Mouse (Mus musculus) neural tube, embryonic 13.5 days (tissue): Measurements from ENCODE around the gene Ppig. TPM values are rescaled to one million over a fixed set of nuclear protein-coding genes. Genes with fewer than 3 reads are reported as not detected.

ENCODE experiments used
- ATAC-seq: fragments of 200-750 bp; cut with Nextera tagmentation; 2 replicates; pipeline ENCODE4 v1.8.0; 2017; ENCODE audit warnings: low read depth, mild to moderate bottlenecking, moderate TSS enrichment, moderate library complexity
- H3K27ac ChIP-seq: fragments of 300-500 bp; sonication (generic); replicated peaks from 2 replicates; pipeline ENCODE4 v1.5.1; 2015; ENCODE audit warnings: moderate library complexity, mild to moderate bottlenecking, inconsistent platforms
- H3K27me3 ChIP-seq: fragments of 300-500 bp; sonication (generic); 2 replicates; pipeline ENCODE4 v1.6.1; 2015; ENCODE audit warnings: mild to moderate bottlenecking, inconsistent platforms
- H3K36me3 ChIP-seq: fragments of 300-500 bp; sonication (generic); 2 replicates; pipeline ENCODE4 v1.6.1; 2015; ENCODE audit warnings: mild to moderate bottlenecking, inconsistent platforms
- H3K4me1 ChIP-seq: fragments of 300-500 bp; sonication (generic); replicated peaks from 2 replicates; pipeline ENCODE4 v1.6.1; 2015; ENCODE audit warnings: inconsistent platforms
- H3K4me2 ChIP-seq: fragments of 300-500 bp; sonication (generic); 2 replicates; pipeline ENCODE4 v1.6.1; 2015; ENCODE audit warnings: inconsistent platforms, mild to moderate bottlenecking, moderate library complexity
- H3K4me3 ChIP-seq: fragments of 300-500 bp; sonication (generic); 2 replicates; pipeline ENCODE4 v1.5.1; 2015; ENCODE audit warnings: mild to moderate bottlenecking, inconsistent platforms
- H3K9ac ChIP-seq: fragments of 300-500 bp; sonication (generic); 2 replicates; pipeline ENCODE4 v1.6.1; 2015; ENCODE audit warnings: moderate library complexity, mild to moderate bottlenecking, inconsistent platforms
- H3K9me3 ChIP-seq: fragments of 300-500 bp; sonication (generic); 2 replicates; pipeline ENCODE4 v1.6.1; 2016; ENCODE audit warnings: inconsistent platforms
- WGBS: fragments of 180-500 bp; shearing (Covaris S2); methylation state at CpG from one replicate; pipeline ENCODE4 v1.1.7; 2015; 5-methylcytosine and 5-hydroxymethylcytosine counted together
- polyA plus RNA-seq: library from polyadenylated mRNA; unstranded; fragments of >200 nt; fragmentation: Nextera tagmentation; extraction: Ambion mirVana; gene quantifications from 2 replicates; pipeline ENCODE4 v1.2.1, GENCODE M21; 2015

The Ppig gene
- polyA plus RNA-seq, 1 experiment from 2014 or later, result 119 TPM

DNA sequence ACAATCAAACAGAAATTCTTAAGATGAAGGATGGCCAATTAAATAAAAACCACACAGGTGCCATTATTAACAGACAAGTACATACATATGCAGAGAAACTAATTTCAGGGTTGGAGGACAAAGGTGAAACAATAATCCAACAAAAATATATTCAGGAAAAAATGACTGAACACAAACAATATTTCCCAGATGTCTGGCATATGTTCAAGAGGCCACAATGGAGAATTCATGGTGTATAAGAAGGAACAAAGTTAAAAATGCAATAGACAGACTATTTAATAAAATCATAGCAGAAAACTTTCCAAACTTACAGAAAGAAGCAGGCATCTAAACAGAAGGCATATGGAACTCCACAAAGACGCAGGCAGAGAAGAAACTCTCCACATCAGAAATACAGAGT, 42.4 kb downstream of the Ppig start:
- no peak overlapping the region for H3K4me2 ChIP-seq
- no peak overlapping the region for H3K27ac ChIP-seq
- no peaks in the 10 kb centered on the region for H3K27me3 ChIP-seq
- no peak for ATAC-seq
- no peaks in the 10 kb centered on the region for H3K36me3 ChIP-seq
- H3K9ac ChIP-seq, result no peak overlapping the region
- 83% methylated on average over 1 of the region's 1 CpGs for WGBS
- H3K4me1 ChIP-seq, result peaks cover 15% of the 10 kb centered on the region; the same call in 1 of the 2 replicates
- H3K9me3 ChIP-seq, result no peaks in the 10 kb centered on the region
- H3K4me3 ChIP-seq, result no peak overlapping the region

DNA sequence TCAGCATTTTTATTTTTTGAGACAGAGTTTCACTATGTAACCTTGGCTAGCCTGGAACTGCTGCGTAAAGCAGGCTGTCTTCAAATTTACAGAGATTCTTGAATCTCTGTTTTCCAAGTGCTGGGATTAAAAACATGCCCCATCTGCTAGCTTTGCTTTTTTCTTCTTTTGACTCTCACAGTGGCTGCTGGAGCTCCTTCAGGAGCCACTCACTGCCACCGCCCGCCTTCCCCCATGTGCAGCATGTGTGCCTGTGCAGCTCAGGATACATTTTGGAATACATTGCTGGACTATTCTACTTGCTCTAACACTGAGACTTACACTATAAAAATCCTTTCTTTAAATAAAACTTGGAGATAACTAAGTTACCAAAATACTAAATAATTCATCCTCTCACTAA, 51.0 kb downstream of the Ppig start:
- no peak overlapping the region for H3K4me2 ChIP-seq
- H3K27me3 ChIP-seq, result no peaks in the 10 kb centered on the region
- no peak overlapping the region for H3K27ac ChIP-seq
- no peaks in the 10 kb centered on the region for H3K4me1 ChIP-seq
- H3K9me3 ChIP-seq, result no peaks in the 10 kb centered on the region
- H3K4me3 ChIP-seq, result no peak overlapping the region
- no peak for ATAC-seq
- peaks cover 31% of the 10 kb centered on the region for H3K36me3 ChIP-seq
- WGBS, result 92% methylated on average over 3 of the region's 3 CpGs
- H3K9ac ChIP-seq, result no peak overlapping the region

DNA sequence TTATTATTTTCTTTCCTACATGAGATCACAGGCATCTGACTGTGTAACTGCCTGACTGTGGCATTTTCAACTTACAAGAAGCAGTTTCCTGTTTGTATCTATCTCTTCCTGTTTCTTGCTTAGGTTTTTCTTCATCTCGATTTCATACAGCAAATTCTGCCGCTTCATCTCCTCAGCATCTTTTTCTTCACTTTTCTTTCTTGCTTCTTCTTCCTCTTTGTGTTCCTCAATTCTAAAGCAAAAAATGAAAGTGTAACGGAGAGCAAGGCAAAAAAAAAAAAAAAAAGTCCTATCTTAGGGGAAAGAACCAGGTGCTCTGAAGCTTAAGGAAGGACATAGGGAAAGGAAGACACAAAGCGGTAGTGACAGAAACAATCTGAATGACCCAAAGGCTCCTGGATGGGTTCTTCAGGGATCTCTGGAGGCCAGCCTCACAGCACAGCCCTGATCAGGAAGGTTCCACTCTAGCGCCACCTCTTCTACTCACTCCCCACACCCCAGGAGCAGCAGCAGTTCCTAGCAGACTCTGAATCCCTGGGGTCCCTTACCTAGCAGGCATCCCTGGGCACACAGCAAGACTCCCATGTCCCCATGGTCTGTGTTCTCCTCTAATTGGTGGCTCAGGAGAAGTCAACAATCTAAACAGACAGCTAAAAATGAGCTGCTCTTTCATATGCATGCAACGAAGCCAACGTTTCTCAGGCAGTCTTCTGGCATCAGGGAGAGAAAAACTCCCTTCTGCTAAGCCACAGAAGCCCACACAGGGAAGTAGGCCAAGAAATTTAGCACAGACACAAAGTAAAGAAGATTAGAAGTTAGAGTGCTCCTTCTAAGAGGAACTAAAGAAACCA, 55.9 kb downstream of the Ppig start:
- no peak overlapping the region for H3K27ac ChIP-seq
- ATAC-seq, result no peak
- no peak overlapping the region for H3K4me3 ChIP-seq
- H3K9ac ChIP-seq, result no peak overlapping the region
- 73% methylated on average over 7 of the region's 7 CpGs for WGBS
- no peaks in the 10 kb centered on the region for H3K4me1 ChIP-seq
- H3K27me3 ChIP-seq, result no peaks in the 10 kb centered on the region
- peaks cover 58% of the 10 kb centered on the region for H3K36me3 ChIP-seq
- H3K4me2 ChIP-seq, result no peak overlapping the region
- H3K9me3 ChIP-seq, result no peaks in the 10 kb centered on the region

DNA sequence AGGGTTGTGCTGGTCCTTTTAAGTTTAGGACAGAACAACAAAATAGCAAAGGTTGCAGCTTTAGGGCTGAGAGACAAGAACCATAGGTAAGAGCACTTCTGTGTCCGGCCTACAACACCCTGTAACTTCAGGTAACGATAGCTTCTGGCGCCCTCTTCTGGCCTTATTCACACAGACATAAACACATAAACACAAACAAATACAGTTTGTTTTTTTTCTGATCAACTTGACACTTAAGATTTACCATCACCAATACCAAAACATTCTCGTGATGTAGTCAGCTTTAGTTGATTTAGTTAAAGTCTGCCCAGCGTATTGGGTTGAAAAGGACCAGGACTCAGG, 56.5 kb downstream of the Ppig start:
- H3K4me2 ChIP-seq, result no peak overlapping the region
- WGBS, result 51% methylated on average over 5 of the region's 5 CpGs
- no peak overlapping the region for H3K9ac ChIP-seq
- ATAC-seq, result no peak
- no peaks in the 10 kb centered on the region for H3K27me3 ChIP-seq
- no peaks in the 10 kb centered on the region for H3K4me1 ChIP-seq
- H3K27ac ChIP-seq, result no peak overlapping the region
- peaks cover 55% of the 10 kb centered on the region for H3K36me3 ChIP-seq
- no peaks in the 10 kb centered on the region for H3K9me3 ChIP-seq
- H3K4me3 ChIP-seq, result no peak overlapping the region

DNA sequence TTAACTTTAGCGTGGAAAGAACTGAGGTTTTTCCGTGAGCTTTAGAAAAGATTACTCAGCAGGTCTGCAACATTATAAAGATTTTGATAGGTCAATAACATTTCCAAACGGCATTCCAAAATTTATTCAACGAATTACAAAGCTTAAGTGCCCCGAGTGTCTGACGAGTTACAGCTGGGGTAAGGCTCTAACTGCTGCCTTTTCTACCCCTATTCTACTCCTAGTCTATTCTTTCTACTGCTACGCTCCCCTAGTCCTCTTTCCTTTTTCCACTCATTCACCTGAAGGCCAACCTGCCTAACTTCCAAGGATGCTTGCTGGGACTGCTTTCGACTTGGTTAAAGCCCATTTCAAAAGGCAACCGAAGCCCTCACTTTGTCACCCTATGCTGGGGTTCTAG, 66.6 kb downstream of the Ppig start:
- H3K9me3 ChIP-seq, result no peaks in the 10 kb centered on the region
- peaks cover 21% of the 10 kb centered on the region for H3K4me1 ChIP-seq
- no peaks in the 10 kb centered on the region for H3K27me3 ChIP-seq
- peak overlapping the region; percentile 80 for H3K9ac ChIP-seq
- WGBS, result 26% methylated on average over 9 of the region's 9 CpGs
- peak; percentile 46 for ATAC-seq
- H3K4me3 ChIP-seq, result peak overlapping the region; percentile 68
- peaks cover 25% of the 10 kb centered on the region for H3K36me3 ChIP-seq
- H3K4me2 ChIP-seq, result peak overlapping the region; percentile 86
- peak overlapping the region; percentile 90 for H3K27ac ChIP-seq

DNA sequence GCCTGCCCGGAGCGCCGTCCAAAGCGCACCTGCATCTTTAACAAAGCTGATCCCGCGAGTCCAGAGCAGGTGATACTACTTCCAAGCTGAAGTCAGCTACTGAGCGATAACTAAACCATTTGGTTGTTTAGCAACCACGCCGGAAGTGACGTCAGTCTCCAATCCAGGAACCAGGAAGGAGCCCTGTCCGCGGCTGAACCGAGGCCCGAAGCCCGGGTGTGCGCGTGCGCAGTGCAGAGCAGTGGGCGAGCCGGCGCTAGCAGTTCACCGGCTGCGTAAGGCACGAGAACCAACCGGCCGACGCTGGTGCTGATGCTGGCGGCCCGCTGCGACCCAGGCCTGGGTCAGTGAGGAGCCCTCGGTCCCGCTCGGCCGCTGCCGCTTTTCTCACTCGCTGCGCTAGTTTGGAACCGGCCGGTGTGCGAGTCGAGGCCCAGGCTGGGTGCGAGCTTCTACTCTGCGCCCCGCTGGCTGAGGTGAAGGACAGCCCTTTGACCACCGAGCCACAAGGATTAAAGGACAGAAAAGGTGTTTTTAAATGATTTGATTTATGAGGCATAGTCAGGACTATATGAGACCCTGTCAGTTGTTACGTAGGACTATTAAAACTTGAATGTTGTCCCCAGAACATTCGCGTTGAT, 67.2 kb downstream of the Ppig start, which contains the start of the genes Ccdc173 and Phospho2:
TSS of gene Ccdc173 (minus strand) at position 147 of the 641 bp plus-strand sequence.
TSS of gene Phospho2 (plus strand) at position 195 of the 641 bp plus-strand sequence.
- Histone ChIP-seq H3K9ac (peak within 1 kb of the TSS; percentile 85), H3K9me3 (no peaks in the 10 kb centered on the region), H3K4me3 (peak within 1 kb of the TSS; percentile 68), H3K4me2 (peak within 1 kb of the TSS; percentile 86), H3K36me3 (peaks cover 26% of the 10 kb centered on the region), H3K4me1 (peaks cover 21% of the 10 kb centered on the region), H3K27me3 (no peaks in the 10 kb centered on the region), H3K27ac (peak within 1 kb of the TSS; percentile 90)
- 2% methylated on average over 48 of the region's 48 CpGs for WGBS
- peak; percentile 96 for ATAC-seq

DNA sequence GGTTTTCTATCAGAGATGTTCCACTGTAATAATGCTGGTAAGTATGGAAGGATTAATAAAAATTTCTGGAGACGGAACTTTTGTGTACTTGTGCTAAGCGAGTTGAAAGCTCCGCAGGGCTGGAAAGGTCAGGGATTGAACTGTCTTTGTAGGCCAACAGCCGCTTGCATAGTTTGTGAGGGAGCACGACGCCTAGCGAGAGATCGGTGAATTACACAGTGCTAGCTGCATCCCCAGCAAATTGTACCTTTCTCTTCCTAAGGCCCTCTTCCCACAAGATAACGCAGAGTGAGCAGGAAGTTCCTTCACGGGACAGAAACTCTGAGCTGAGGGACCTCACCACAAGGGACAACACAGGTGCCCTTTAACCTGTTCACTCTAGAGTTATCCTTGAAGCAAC, 67.9 kb downstream of the Ppig start:
- WGBS, result under 1% methylated on average over 10 of the region's 10 CpGs
- H3K36me3 ChIP-seq, result peaks cover 33% of the 10 kb centered on the region
- peak overlapping the region; percentile 68 for H3K4me3 ChIP-seq
- H3K9me3 ChIP-seq, result no peaks in the 10 kb centered on the region
- H3K27me3 ChIP-seq, result no peaks in the 10 kb centered on the region
- peaks cover 21% of the 10 kb centered on the region for H3K4me1 ChIP-seq
- peak overlapping the region; percentile 86 for H3K4me2 ChIP-seq
- peak overlapping the region; percentile 85 for H3K9ac ChIP-seq
- 0 out of 2 replicates have a peak, but pooled peaks have one; percentile 29 for ATAC-seq
- peak overlapping the region; percentile 90; the same call in 1 of the 2 replicates for H3K27ac ChIP-seq

DNA sequence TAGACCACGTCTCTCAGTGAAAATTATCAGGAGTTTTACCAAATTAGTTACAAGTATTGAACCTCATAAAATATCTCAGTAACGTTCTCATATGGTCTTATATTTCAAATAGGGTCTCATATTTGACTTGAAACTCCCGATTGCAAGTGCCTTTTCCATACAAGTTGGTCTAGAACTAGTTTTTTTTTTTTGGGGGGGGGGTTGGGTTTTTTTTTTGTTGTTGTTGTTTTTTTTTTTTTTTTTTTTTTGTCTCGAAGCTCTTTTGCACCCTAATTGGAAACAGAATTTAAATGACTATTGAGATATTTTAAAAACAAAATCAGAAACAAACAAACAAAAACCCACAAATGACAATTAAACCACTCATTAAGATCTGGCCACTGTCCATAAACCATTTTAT, 68.4 kb downstream of the Ppig start:
- Histone ChIP-seq H3K27me3 (no peaks in the 10 kb centered on the region), H3K9ac (no peak overlapping the region), H3K4me3 (peak overlapping the region; percentile 68; the same call in 1 of the 2 replicates), H3K36me3 (peaks cover 37% of the 10 kb centered on the region), H3K27ac (no peak overlapping the region), H3K4me1 (peaks cover 21% of the 10 kb centered on the region), H3K9me3 (no peaks in the 10 kb centered on the region), H3K4me2 (peak overlapping the region; percentile 86)
- no peak for ATAC-seq
- 78% methylated on average over 4 of the region's 4 CpGs for WGBS

DNA sequence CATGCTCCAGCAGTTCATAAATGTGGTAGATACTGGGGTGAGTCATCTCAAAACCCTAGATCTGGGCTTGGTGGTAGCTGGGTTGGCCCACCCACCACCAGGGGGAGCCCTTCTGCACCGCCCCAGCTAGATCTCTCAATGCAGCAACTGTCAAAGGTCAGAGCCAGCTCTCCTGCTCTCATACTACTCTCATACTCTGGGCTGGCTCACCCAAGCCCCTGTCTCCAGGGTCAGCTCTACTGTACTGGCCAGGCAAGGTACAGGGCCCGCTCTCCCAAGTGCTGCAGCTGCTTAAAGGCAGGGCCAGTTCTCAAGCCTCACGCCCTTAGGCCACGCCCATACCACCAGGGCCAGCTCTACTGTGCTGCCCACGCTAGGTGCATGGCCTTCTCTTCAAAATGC, 80.6 kb downstream of the Ppig start:
- no peak overlapping the region for H3K4me2 ChIP-seq
- no peaks in the 10 kb centered on the region for H3K9me3 ChIP-seq
- no peaks in the 10 kb centered on the region for H3K27me3 ChIP-seq
- H3K36me3 ChIP-seq, result peaks cover 2% of the 10 kb centered on the region
- WGBS, result 61% methylated on average over 5 of the region's 5 CpGs
- ATAC-seq, result no peak
- H3K27ac ChIP-seq, result no peak overlapping the region
- no peak overlapping the region for H3K4me3 ChIP-seq
- no peak overlapping the region for H3K9ac ChIP-seq
- no peaks in the 10 kb centered on the region for H3K4me1 ChIP-seq

Other genes with a start within 250 kb of the Ppig start
- gene Lrp2, start 136.5 kb upstream of the Ppig start, polyA plus RNA-seq, result 0.39 and 0.59 TPM in 2 replicates
- gene Bbs5, start 75.4 kb upstream of the Ppig start, polyA plus RNA-seq, result 22.4 and 25.8 TPM in 2 replicates
- 0.99 and 3.6 TPM in 2 replicates for gene Klhl41, start 52.4 kb upstream of the Ppig start, polyA plus RNA-seq
- 14.4 and 14.8 TPM in 2 replicates for gene Fastkd1, start 9.0 kb upstream of the Ppig start, polyA plus RNA-seq
- 2.4 and 3.1 TPM in 2 replicates for gene Ccdc173, start 67.0 kb downstream of the Ppig start, polyA plus RNA-seq
- gene Phospho2, start 67.1 kb downstream of the Ppig start, polyA plus RNA-seq, result 38.2 and 39.0 TPM in 2 replicates
- gene Klhl23, start 99.4 kb downstream of the Ppig start, polyA plus RNA-seq, result 57.9 and 67.3 TPM in 2 replicates
- gene Ssb, start 139.0 kb downstream of the Ppig start, polyA plus RNA-seq, result 341 and 352 TPM in 2 replicates
- gene Mettl5, start 163.1 kb downstream of the Ppig start, polyA plus RNA-seq, result 26.9 and 31.0 TPM in 2 replicates
- gene Ubr3, start 174.7 kb downstream of the Ppig start, polyA plus RNA-seq, result 15.8 and 18.0 TPM in 2 replicates